In genomic region chr17:75466948-75467347, GRCm38 (mm10) we compare ENCODE assay signal across 21 mouse cellular contexts. TPM values are rescaled to one million over a fixed set of nuclear protein-coding genes. Genes with fewer than 3 reads are reported as not detected.
"Had no signal": no experiment of that assay in that cellular context is flagged by ENCODE, and none has a peak within 500 bp of the region (broad histone marks: within the 10 kb centered on the region; RNA-seq: fewer than 3 reads in every experiment).

No protein-coding gene starts in this region.

- H3K4me1 ChIP-seq: intestine, embryonic 15.5 days had no signal

- H3K27me3 ChIP-seq: intestine, embryonic 15.5 days; limb, embryonic 15.5 days; neural tube, embryonic 12.5 days; stomach, embryonic 15.5 days had no signal

- H3K36me3 ChIP-seq: intestine, embryonic 15.5 days; limb, embryonic 12.5 days; limb, embryonic 15.5 days; neural tube, embryonic 12.5 days; neural tube, embryonic 15.5 days; stomach, embryonic 15.5 days had no signal

- H3K4me3 ChIP-seq: intestine, embryonic 15.5 days; limb, embryonic 12.5 days; limb, embryonic 15.5 days; neural tube, embryonic 12.5 days; neural tube, embryonic 15.5 days; stomach, embryonic 15.5 days had no signal

- H3K9ac ChIP-seq: intestine, embryonic 15.5 days; limb, embryonic 12.5 days; limb, embryonic 15.5 days; liver, embryonic 14.5 days; liver, postnatal 0 days; lung, embryonic 14.5 days; neural tube, embryonic 12.5 days; neural tube, embryonic 15.5 days; stomach, embryonic 15.5 days had no signal

- ATAC-seq: intestine, embryonic 15.5 days; liver, postnatal 0 days; lung, postnatal 0 days had no signal

- DNase-seq: kidney, adult 11 months; kidney, adult 8-10 months; kidney, postnatal 14 days; kidney, postnatal 4 days; left cerebral cortex, postnatal 4 days; liver, postnatal 0 days; lung, embryonic 14.5 days; midbrain, embryonic 14.5 days; retina, postnatal 1 day; right cerebral cortex, postnatal 25 days; thymus, postnatal 25 days had no signal

- H3K4me2 ChIP-seq: intestine, embryonic 15.5 days; limb, embryonic 12.5 days; limb, embryonic 15.5 days; lung, embryonic 14.5 days; midbrain, embryonic 11.5 days; neural tube, embryonic 12.5 days; neural tube, embryonic 15.5 days; stomach, embryonic 15.5 days had no signal

- H3K27ac ChIP-seq: intestine, embryonic 15.5 days; limb, embryonic 12.5 days; limb, embryonic 15.5 days; liver, embryonic 14.5 days; neural tube, embryonic 12.5 days; neural tube, embryonic 15.5 days; stomach, embryonic 15.5 days had no signal

- H3K9me3 ChIP-seq: intestine, embryonic 15.5 days; limb, embryonic 12.5 days; limb, embryonic 15.5 days; neural tube, embryonic 12.5 days; neural tube, embryonic 15.5 days; stomach, embryonic 15.5 days had no signal

RNA-seq across cellular contexts. Expression of gene Rasgrp3, which starts 31.3 kb away (rescaled TPM):
- total RNA-seq: megakaryocyte-erythroid progenitor cell, adult 5-6 weeks had no signal
